In genomic region chr3:130389261-130389975, GRCm38 (mm10) we compare ENCODE assay signal across 15 mouse cellular contexts.
DNase-seq lines count a peak whose midpoint lies in the region; ATAC-seq lines count a peak whose summit lies in the region.
"Had no signal": no experiment of that assay in that cellular context is flagged by ENCODE, and none has a peak within 500 bp of the region (broad histone marks: within the 10 kb centered on the region; RNA-seq: fewer than 3 reads in every experiment).

No protein-coding gene starts in this region.

- peaks cover 13% of the 10 kb centered on the region; the same call in 1 of the 2 replicates for H3K4me1 ChIP-seq in heart, embryonic 12.5 days (replicated peaks)
- H3K4me1 ChIP-seq: forebrain, embryonic 13.5 days had no signal

- H3K4me2 ChIP-seq in heart, embryonic 12.5 days: peak overlapping the region; percentile 21
- H3K4me2 ChIP-seq: forebrain, embryonic 13.5 days had no signal

- no peak overlapping the region for H3K9ac ChIP-seq in heart, embryonic 12.5 days
- H3K9ac ChIP-seq: forebrain, embryonic 13.5 days had no signal

- 0 out of 2 replicates have a peak, but pooled peaks cover 9% of the 10 kb centered on the region for H3K27me3 ChIP-seq in heart, embryonic 12.5 days (replicated peaks)
- H3K27me3 ChIP-seq: forebrain, embryonic 13.5 days had no signal

- 51% methylated on average over 14 of the region's 14 CpGs for WGBS in heart, embryonic 12.5 days

- H3K4me3 ChIP-seq in heart, embryonic 12.5 days: no peak overlapping the region
- H3K4me3 ChIP-seq: forebrain, embryonic 13.5 days had no signal

- H3K9me3 ChIP-seq in heart, embryonic 12.5 days (replicated peaks): no peaks in the 10 kb centered on the region
- H3K9me3 ChIP-seq: forebrain, embryonic 13.5 days had no signal

- no peak for ATAC-seq in heart, embryonic 12.5 days (ENCODE audit: insufficient number of reproducible peaks, low FRiP score)
- ATAC-seq: forebrain, embryonic 13.5 days had no signal

- no peak overlapping the region for H3K27ac ChIP-seq in heart, embryonic 12.5 days (ENCODE audit: poor library complexity, severe bottlenecking)
- H3K27ac ChIP-seq: forebrain, embryonic 13.5 days had no signal

- DNase-seq in heart, adult 8-10 months (ENCODE audit: low spot score): no peak
- peak; percentile 15 for DNase-seq in kidney, postnatal 10 days
- DNase-seq in kidney, adult 9 months: no peak
- DNase-seq in ovary, postnatal 36 days (ENCODE audit: low spot score): peak; percentile 13
- DNase-seq in ovary, postnatal 14 days (ENCODE audit: low spot score): no peak
- DNase-seq in cerebellum, postnatal 25 days: no peak
- DNase-seq: B cell, adult 2 months; cerebellum, adult 11 months; heart, postnatal 4 days; lung, postnatal 36 days; midbrain, embryonic 14.5 days; retina, postnatal 1 day; thymus, postnatal 36 days had no signal

- no peaks in the 10 kb centered on the region for H3K36me3 ChIP-seq in heart, embryonic 12.5 days

Comparison
In these comparisons a context has a peak if more than half of its experiments do, and no peak if none do; other contexts are left out.
1. DNase-seq: peak in kidney, postnatal 10 days (single experiment) and ovary, postnatal 36 days (single experiment); none in heart, adult 8-10 months (single experiment), kidney, adult 9 months (single experiment), ovary, postnatal 14 days (single experiment) and cerebellum, postnatal 25 days (0 of 2).